Mouse (Mus musculus) lung, postnatal 0 days (tissue): ENCODE data around the gene Cep112.

Source experiments
- CTCF ChIP-seq: IDR thresholded peaks from 2 replicates; pipeline ENCODE4 v1.5.1; 2016; ENCODE audit warnings: antibody characterized with exemption, mild to moderate bottlenecking
- EP300 ChIP-seq: IDR thresholded peaks from 2 replicates; pipeline ENCODE4 v1.6.1; 2016; ENCODE audit warnings: antibody characterized with exemption, mild to moderate bottlenecking, control low read depth

GRCm38 (mm10) chr11:108901670-108902069, 476.7 kb downstream of the Cep112 start:
- TF ChIP-seq CTCF, result no peak
- no peak for TF ChIP-seq EP300
